Mouse (Mus musculus) CH12.LX (cell line): ENCODE data around the gene Gm36176. TPM values are rescaled to one million over a fixed set of nuclear protein-coding genes. Genes with fewer than 3 reads are reported as not detected.

Experiments
- DNase-seq: peaks from one replicate; pipeline ENCODE4 v3.0.0-alpha.2; 2013; ENCODE audit errors: extremely low read depth
- H3K27ac ChIP-seq: 2 replicates; pipeline ENCODE4 v1.5.1; 2012; ENCODE audit warnings: low read depth, mild to moderate bottlenecking, control low read depth, moderate library complexity; ENCODE audit not compliant: insufficient read depth
- H3K27me3 ChIP-seq: replicated peaks from 2 replicates; pipeline ENCODE3; 2012; ENCODE audit warnings: inconsistent platforms
- H3K36me3 ChIP-seq, 2 experiments: replicated peaks in 1 of 2; 2 replicates each; pipeline versions ENCODE3 to v1.6.1; 2012; ENCODE audit warnings: inconsistent platforms in 1 of 2, low read length in 1 of 2, mild to moderate bottlenecking in 1 of 2, mixed read lengths in 1 of 2, moderate library complexity in 1 of 2; ENCODE audit not compliant: control insufficient read depth in 1 of 2, insufficient read depth in 1 of 2
- H3K4me1 ChIP-seq, 2 experiments: 2 replicates each; pipeline ENCODE4 v1.6.1; 2012; ENCODE audit warnings: inconsistent platforms in 1 of 2, moderate library complexity in 1 of 2; ENCODE audit not compliant: insufficient read depth in 2 of 2, control insufficient read depth in 1 of 2
- H3K4me2 ChIP-seq: 2 replicates; pipeline ENCODE4 v1.6.1; 2012; ENCODE audit warnings: low read depth, mild to moderate bottlenecking, control low read depth; ENCODE audit not compliant: poor library complexity, insufficient read depth, severe bottlenecking
- H3K4me3 ChIP-seq, 3 experiments: fragments of 150-350 bp in 1 of 3; sonication (generic) in 1 of 3; replicated peaks in 1 of 3; 2 replicates each; pipeline versions ENCODE3 to v1.5.1; 2011 to 2012; ENCODE audit warnings: low read depth in 2 of 3, low read length in 2 of 3, mild to moderate bottlenecking in 2 of 3, moderate library complexity in 2 of 3, control low read depth in 1 of 3, improper control_type of control experiment in 1 of 3, inconsistent platforms in 1 of 3, mixed read lengths in 1 of 3; ENCODE audit not compliant: poor library complexity in 1 of 3
- H3K79me2 ChIP-seq: replicated peaks from 2 replicates; pipeline ENCODE4 v1.6.1; 2012; ENCODE audit warnings: mild to moderate bottlenecking, moderate library complexity; ENCODE audit not compliant: control insufficient read depth, poor library complexity, insufficient read depth, severe bottlenecking; ENCODE audit errors: extremely low read depth
- H3K9ac ChIP-seq: 2 replicates; pipeline ENCODE4 v1.6.1; 2012; ENCODE audit warnings: low read depth, mild to moderate bottlenecking, control low read depth, moderate library complexity; ENCODE audit not compliant: insufficient read depth
- H3K9me3 ChIP-seq: replicated peaks from 2 replicates; pipeline ENCODE3; 2012; ENCODE audit warnings: low read length, inconsistent platforms, mixed read lengths
- BHLHE40 ChIP-seq: IDR thresholded peaks from 2 replicates; pipeline ENCODE4 v1.6.1; 2011; ENCODE audit warnings: mild to moderate bottlenecking, low read depth, low read length, improper control_type of control experiment
- CHD1 ChIP-seq: IDR thresholded peaks from 2 replicates; pipeline ENCODE4 v1.6.1; 2012; ENCODE audit warnings: low read depth, low read length, improper control_type of control experiment, inconsistent platforms
- CHD2 ChIP-seq: IDR thresholded peaks from 2 replicates; pipeline ENCODE4 v1.6.1; 2011; ENCODE audit warnings: low read length, improper control_type of control experiment
- CTCF ChIP-seq, 2 experiments: IDR thresholded peaks in 1 of 2; conservative IDR thresholded peaks in 1 of 2; 2 replicates each; pipeline ENCODE4 v1.5.1; 2011 to 2012; ENCODE audit warnings: low read depth in 2 of 2, low read length in 2 of 2, improper control_type of control experiment in 1 of 2, inconsistent platforms in 1 of 2, mild to moderate bottlenecking in 1 of 2, moderate library complexity in 1 of 2
- ETS1 ChIP-seq: conservative IDR thresholded peaks from 2 replicates; pipeline ENCODE4 v1.6.1; 2012; ENCODE audit warnings: low read depth, mild to moderate bottlenecking, inconsistent platforms, low read length, improper control_type of control experiment, moderate library complexity
- JUN ChIP-seq: IDR thresholded peaks from 2 replicates; pipeline ENCODE4 v1.6.1; 2011; ENCODE audit warnings: low read depth, mild to moderate bottlenecking, low read length, improper control_type of control experiment, moderate library complexity; ENCODE audit not compliant: insufficient read depth
- KAT2A ChIP-seq: IDR thresholded peaks from 2 replicates; pipeline ENCODE4 v1.6.1; 2012; ENCODE audit warnings: low read length, improper control_type of control experiment, inconsistent platforms; ENCODE audit not compliant: insufficient replicate concordance
- MAX ChIP-seq: IDR thresholded peaks from 2 replicates; pipeline ENCODE4 v1.6.1; 2011; ENCODE audit warnings: low read length, improper control_type of control experiment
- MAZ ChIP-seq: IDR thresholded peaks from 2 replicates; pipeline ENCODE4 v1.6.1; 2012; ENCODE audit warnings: low read depth, mild to moderate bottlenecking, inconsistent platforms, low read length, improper control_type of control experiment, moderate library complexity
- MXI1 ChIP-seq: IDR thresholded peaks from 2 replicates; pipeline ENCODE4 v1.6.1; 2011; ENCODE audit warnings: mild to moderate bottlenecking, low read depth, low read length, improper control_type of control experiment
- NELFE ChIP-seq: IDR thresholded peaks from 2 replicates; pipeline ENCODE4 v1.6.1; 2011; ENCODE audit warnings: low read depth, low read length, improper control_type of control experiment
- NRF1 ChIP-seq: IDR thresholded peaks from 2 replicates; pipeline ENCODE4 v1.6.1; 2014; ENCODE audit warnings: low read depth, mild to moderate bottlenecking, inconsistent platforms, low read length, improper control_type of control experiment, moderate library complexity
- POLR2A ChIP-seq: IDR thresholded peaks from 2 replicates; pipeline ENCODE4 v1.6.1; 2011; ENCODE audit warnings: low read depth, mild to moderate bottlenecking, improper control_type of control experiment, low read length
- RAD21 ChIP-seq: IDR thresholded peaks from 2 replicates; pipeline ENCODE4 v1.6.1; 2011; ENCODE audit warnings: low read depth, mild to moderate bottlenecking, low read length, improper control_type of control experiment, moderate library complexity
- RCOR1 ChIP-seq: conservative IDR thresholded peaks from 2 replicates; pipeline ENCODE4 v1.6.1; 2012; ENCODE audit warnings: low read depth, mild to moderate bottlenecking, inconsistent platforms, low read length, improper control_type of control experiment
- SIN3A ChIP-seq: IDR thresholded peaks from 2 replicates; pipeline ENCODE4 v1.6.1; 2012; ENCODE audit warnings: low read length, improper control_type of control experiment, inconsistent platforms
- TBP ChIP-seq: conservative IDR thresholded peaks from 2 replicates; pipeline ENCODE4 v1.6.1; 2011; ENCODE audit warnings: low read depth, low read length, improper control_type of control experiment
- TCF12 ChIP-seq: IDR thresholded peaks from 2 replicates; pipeline ENCODE4 v1.6.1; 2014; ENCODE audit warnings: low read depth, mild to moderate bottlenecking, inconsistent platforms, low read length, improper control_type of control experiment
- UBTF ChIP-seq: IDR thresholded peaks from 2 replicates; pipeline ENCODE4 v1.6.1; 2012; ENCODE audit warnings: low read depth, mild to moderate bottlenecking, inconsistent platforms, low read length, improper control_type of control experiment, moderate library complexity
- USF2 ChIP-seq: conservative IDR thresholded peaks from 2 replicates; pipeline ENCODE4 v1.6.1; 2011; ENCODE audit warnings: low read depth, low read length, improper control_type of control experiment
- ZC3H11A ChIP-seq: IDR thresholded peaks from 2 replicates; pipeline ENCODE4 v1.6.1; 2012; ENCODE audit warnings: low read depth, mild to moderate bottlenecking, inconsistent platforms, low read length, improper control_type of control experiment
- dilution Hi-C: fragments of 300-500 bp; cut with MboI; formaldehyde crosslinking; loops from 2 replicates; pipeline ENCODE4 v1.14.3; 2020; ENCODE audit warnings: low sequenced_read_pairs; ENCODE audit not compliant: extremely low pct_unique_long_range_greater_than_20kb, extremely low pct_ligation_motif_present
- in situ Hi-C: fragments of 300-500 bp; cut with MboI; formaldehyde crosslinking; loops from 3 replicates; pipeline ENCODE4 v1.14.3; 2019; ENCODE audit warnings: low sequenced_read_pairs, low pct_ligation_motif_present, low pct_unique_long_range_greater_than_20kb, mixed read lengths
- polyA plus RNA-seq: library from polyadenylated mRNA; unstranded; fragments of >175 nt; gene quantifications from 2 replicates; pipeline ENCODE4 v1.2.1, GENCODE M21; 2012; ENCODE audit warnings: low read depth; ENCODE audit not compliant: insufficient read length
- total RNA-seq, 2 experiments: library from RNA; depleted of rRNA; stranded (reverse); fragments of 300-350 nt in 1 of 2; fragments of >200 nt in 1 of 2; gene quantifications; 2 replicates each; pipeline ENCODE4 v1.2.3; 2012 to 2014

Gm36176 gene
- total and polyA plus RNA-seq, 3 experiments = not detected

DNA sequence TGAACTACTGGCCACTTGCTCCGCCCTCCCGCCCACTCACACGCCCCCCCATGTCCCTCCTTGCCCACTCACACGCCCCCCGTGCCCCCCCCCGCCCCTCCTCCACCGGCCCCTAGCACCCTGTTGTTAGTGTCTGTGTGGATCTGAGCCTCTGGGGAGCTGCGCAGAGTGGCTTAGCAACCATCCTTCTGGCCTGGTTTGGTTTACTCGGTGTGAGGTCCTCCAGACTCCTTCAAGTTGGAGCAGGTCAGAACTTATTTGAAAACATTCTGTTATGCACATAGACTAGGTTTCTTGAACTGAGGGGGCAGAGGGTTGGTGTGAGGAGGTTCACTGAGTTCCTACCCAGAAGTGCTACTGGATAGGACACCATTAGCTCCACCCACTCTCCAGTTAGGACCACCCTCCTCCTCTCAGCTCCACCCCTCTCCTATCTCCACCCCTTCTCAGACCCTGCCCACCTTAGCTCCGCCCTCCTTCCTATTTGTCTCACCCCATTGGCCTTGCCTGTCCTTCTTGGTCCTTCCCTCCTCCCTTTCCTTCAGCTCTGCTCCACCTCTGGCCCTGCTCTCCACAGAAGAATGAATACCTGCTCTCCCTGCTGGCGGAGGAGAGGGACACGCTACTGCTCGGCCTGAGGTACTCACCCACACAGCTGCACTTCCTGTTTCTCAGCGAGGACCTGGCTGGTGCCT lies 17.6 kb downstream of the Gm36176 start:
- in situ Hi-C loops = no loop called here
- peaks cover 69% of the 10 kb centered on the region for H3K27me3 ChIP-seq
- H3K4me2 ChIP-seq = no peak overlapping the region
- no peak overlapping the region for H3K9ac ChIP-seq
- H3K79me2 ChIP-seq = no peaks in the 10 kb centered on the region
- H3K27ac ChIP-seq = no peak overlapping the region
- peaks cover 5% of the 10 kb centered on the region for H3K9me3 ChIP-seq
- H3K36me3 ChIP-seq = no peaks in the 10 kb centered on the region
- H3K4me3 ChIP-seq = peak overlapping the region in 1 of 3 experiments; percentile 16
- no peak for TF ChIP-seq SIN3A
- no peak for TF ChIP-seq KAT2A
- no peak for TF ChIP-seq ETS1
- TF ChIP-seq TCF12 = no peak
- TF ChIP-seq POLR2A = no peak
- no peak for TF ChIP-seq CHD2
- TF ChIP-seq UBTF = no peak
- TF ChIP-seq NELFE = no peak
- TF ChIP-seq NRF1 = no peak
- TF ChIP-seq BHLHE40 = no peak
- no peak for TF ChIP-seq CTCF (conservative IDR thresholded peaks at IDR 0.05 in 1 of 2, IDR thresholded peaks at IDR 0.05 in 1 of 2; ENCODE audit: low read depth in 2 of 2, low read length in 2 of 2)
- no peak for TF ChIP-seq MAX
- TF ChIP-seq, all 38 proteins: peak for 0
- dilution Hi-C loops = no loop called here
- peaks cover 5 to 6% of the 10 kb centered on the region in 2 experiments for H3K4me1 ChIP-seq
- peak; percentile 49 for DNase-seq

DNA sequence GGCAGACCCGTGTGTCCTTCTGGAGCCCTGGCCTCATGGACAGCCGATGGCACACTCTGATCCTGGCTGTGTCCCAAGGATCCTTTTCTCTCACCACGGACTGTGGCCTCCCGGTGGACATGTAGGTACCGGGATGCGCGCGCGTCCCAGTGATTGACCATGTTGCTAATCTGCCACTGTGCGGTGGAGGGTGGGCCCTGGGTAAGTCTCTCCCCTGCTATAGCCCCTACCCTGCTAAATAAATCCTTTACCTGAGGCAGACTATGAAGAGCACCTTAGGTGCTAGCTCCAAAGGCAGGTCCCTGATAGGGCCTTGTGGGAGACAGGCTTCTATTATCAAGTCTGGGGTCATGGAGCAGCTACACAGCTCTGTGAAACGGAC lies 18.1 kb downstream of the Gm36176 start:
- H3K79me2 ChIP-seq = no peaks in the 10 kb centered on the region
- H3K27me3 ChIP-seq = peaks cover 67% of the 10 kb centered on the region
- H3K4me3 ChIP-seq = peak overlapping the region in 1 of 3 experiments; percentile 16
- H3K9me3 ChIP-seq = peaks cover 5% of the 10 kb centered on the region
- dilution Hi-C loops = no loop called here
- no peak overlapping the region for H3K27ac ChIP-seq
- 0 out of 2 replicates have a peak overlapping the region, but pooled peaks have one; percentile 4 for H3K4me2 ChIP-seq
- H3K4me1 ChIP-seq = peaks cover 5 to 6% of the 10 kb centered on the region in 2 experiments
- no peaks in the 10 kb centered on the region for H3K36me3 ChIP-seq
- in situ Hi-C loops = no loop called here
- no peak overlapping the region for H3K9ac ChIP-seq
- TF ChIP-seq CTCF (conservative IDR thresholded peaks at IDR 0.05 in 1 of 2, IDR thresholded peaks at IDR 0.05 in 1 of 2; ENCODE audit: low read depth in 2 of 2, low read length in 2 of 2) (no peak), JUN (no peak), CHD1 (no peak), NELFE (no peak), MAZ (no peak), TBP (no peak), MXI1 (no peak), POLR2A (no peak), RAD21 (no peak), USF2 (no peak), ZC3H11A (no peak), ETS1 (no peak), RCOR1 (no peak)
- no peak for DNase-seq
